Comparison of ENCODE assay signal across 14 mouse cellular contexts in the genomic region with DNA sequence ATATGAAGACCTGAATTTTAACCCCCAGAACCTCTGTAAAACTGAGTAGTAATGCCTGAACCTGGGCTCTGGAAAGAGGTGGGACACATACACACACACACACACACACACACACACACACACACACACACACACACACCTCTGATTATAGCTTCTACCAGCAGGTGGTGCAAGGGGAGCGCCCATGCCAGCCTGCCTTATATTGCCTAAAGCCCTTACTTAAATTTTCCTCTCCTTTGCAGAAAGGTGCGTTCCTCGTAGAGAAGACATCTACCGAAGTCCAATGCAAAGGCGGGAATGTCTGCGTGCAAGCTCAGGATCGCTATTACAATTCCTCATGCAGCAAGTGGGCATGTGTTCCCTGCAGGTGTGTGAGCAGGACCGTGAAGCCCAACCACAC. TPM values are rescaled to one million over a fixed set of nuclear protein-coding genes. Genes with fewer than 3 reads are reported as not detected.
A peak's percentile ranks its signal among the peaks of the same experiment; 100 is the strongest.
DNase-seq lines count a peak whose midpoint lies in the region; ATAC-seq and TF ChIP-seq lines count a peak whose summit lies in the region.
"Had no signal": no experiment of that assay in that cellular context is flagged by ENCODE, and none has a peak within 500 bp of the region (broad histone marks: within the 10 kb centered on the region; RNA-seq: fewer than 3 reads in every experiment).

No protein-coding gene starts in this region.

- H3K4me3 ChIP-seq in intestine, postnatal 0 days (ENCODE audit: low read depth, low read length) = no peak overlapping the region
- H3K4me3 ChIP-seq in intestine, embryonic 16.5 days (ENCODE audit: low read length) = no peak overlapping the region
- H3K4me3 ChIP-seq in spleen, adult 2 months (ENCODE audit: extremely low read depth, insufficient read depth, insufficient read length) = no peak overlapping the region
- H3K4me3 ChIP-seq in liver, embryonic 14.5 days (ENCODE audit: insufficient read depth in 1 of 2, low read depth in 2 of 2, low read length in 2 of 2) = no peak overlapping the region
- no peak overlapping the region for H3K4me3 ChIP-seq in hindbrain, embryonic 11.5 days (ENCODE audit: low read depth, low read length)
- H3K4me3 ChIP-seq: embryonic facial prominence, embryonic 12.5 days; forebrain, embryonic 15.5 days; heart, adult 2 months; myocyte had no signal

- no peaks in the 10 kb centered on the region for H3K4me1 ChIP-seq in intestine, postnatal 0 days (replicated peaks; ENCODE audit: control insufficient read depth, insufficient read depth, low read length)
- no peaks in the 10 kb centered on the region for H3K4me1 ChIP-seq in intestine, embryonic 16.5 days (ENCODE audit: control insufficient read depth, insufficient read depth, low read length)
- H3K4me1 ChIP-seq in spleen, adult 2 months (ENCODE audit: control insufficient read depth, insufficient read depth, insufficient read length) = no peaks in the 10 kb centered on the region
- H3K4me1 ChIP-seq in liver, embryonic 14.5 days (replicated peaks; ENCODE audit: control insufficient read depth in 2 of 2, insufficient read depth in 2 of 2, low read length in 1 of 2) = no peaks in the 10 kb centered on the region
- no peaks in the 10 kb centered on the region for H3K4me1 ChIP-seq in hindbrain, embryonic 11.5 days (replicated peaks; ENCODE audit: control insufficient read depth, insufficient read depth, low read length)
- H3K4me1 ChIP-seq: embryonic facial prominence, embryonic 12.5 days; forebrain, embryonic 15.5 days had no signal

- no peak overlapping the region for H3K27ac ChIP-seq in intestine, postnatal 0 days (ENCODE audit: low read depth, low read length)
- no peak overlapping the region for H3K27ac ChIP-seq in intestine, embryonic 16.5 days (ENCODE audit: low read length)
- no peak overlapping the region for H3K27ac ChIP-seq in spleen, adult 2 months (ENCODE audit: insufficient read depth, low read length)
- no peak overlapping the region for H3K27ac ChIP-seq in liver, embryonic 14.5 days
- H3K27ac ChIP-seq in hindbrain, embryonic 11.5 days (ENCODE audit: low read depth, low read length) = no peak overlapping the region
- H3K27ac ChIP-seq: embryonic facial prominence, embryonic 12.5 days; forebrain, embryonic 15.5 days; heart, adult 2 months had no signal

- TF ChIP-seq EP300 in liver, embryonic 14.5 days (IDR thresholded peaks at IDR 0.05; ENCODE audit: low read depth) = no peak

- no peak for TF ChIP-seq POLR2A in spleen, adult 2 months (IDR thresholded peaks at IDR 0.05; ENCODE audit: low read depth, low read length)

- H3K4me2 ChIP-seq in intestine, postnatal 0 days (replicated peaks; ENCODE audit: low read depth) = no peak overlapping the region
- no peak overlapping the region for H3K4me2 ChIP-seq in intestine, embryonic 16.5 days (ENCODE audit: low read depth, low read length)
- no peak overlapping the region for H3K4me2 ChIP-seq in liver, embryonic 14.5 days (ENCODE audit: low read depth)
- no peak overlapping the region for H3K4me2 ChIP-seq in hindbrain, embryonic 11.5 days (replicated peaks; ENCODE audit: low read depth, low read length)
- H3K4me2 ChIP-seq: embryonic facial prominence, embryonic 12.5 days; forebrain, embryonic 15.5 days had no signal

- H3K9ac ChIP-seq in intestine, postnatal 0 days (ENCODE audit: low read depth, low read length) = no peak overlapping the region
- H3K9ac ChIP-seq in intestine, embryonic 16.5 days (ENCODE audit: low read depth, low read length) = no peak overlapping the region
- no peak overlapping the region for H3K9ac ChIP-seq in liver, embryonic 14.5 days (replicated peaks)
- H3K9ac ChIP-seq in hindbrain, embryonic 11.5 days (ENCODE audit: low read depth, low read length) = no peak overlapping the region
- H3K9ac ChIP-seq: embryonic facial prominence, embryonic 12.5 days; forebrain, embryonic 15.5 days had no signal

- ATAC-seq in intestine, postnatal 0 days = no peak
- no peak for ATAC-seq in intestine, embryonic 16.5 days
- ATAC-seq in liver, embryonic 14.5 days (ENCODE audit: insufficient read depth) = no peak
- ATAC-seq in hindbrain, embryonic 11.5 days (ENCODE audit: low FRiP score) = no peak
- ATAC-seq: forebrain, embryonic 15.5 days had no signal

- no peaks in the 10 kb centered on the region for H3K9me3 ChIP-seq in intestine, postnatal 0 days (ENCODE audit: control insufficient read depth)
- H3K9me3 ChIP-seq in intestine, embryonic 16.5 days (ENCODE audit: control insufficient read depth, low read length) = no peaks in the 10 kb centered on the region
- H3K9me3 ChIP-seq in liver, embryonic 14.5 days (ENCODE audit: control insufficient read depth, low read length) = no peaks in the 10 kb centered on the region
- H3K9me3 ChIP-seq in hindbrain, embryonic 11.5 days (ENCODE audit: control insufficient read depth, low read length) = no peaks in the 10 kb centered on the region
- H3K9me3 ChIP-seq: embryonic facial prominence, embryonic 12.5 days; forebrain, embryonic 15.5 days had no signal

- DNase-seq in spleen, adult 2 months (ENCODE audit: low read depth in 1 of 2, low spot score in 2 of 2) = peak in 1 of 2 experiments; percentile 18
- no peak for DNase-seq in spleen, adult 12 weeks (ENCODE audit: low spot score)
- DNase-seq in liver, embryonic 14.5 days (ENCODE audit: low read depth in 3 of 3, low spot score in 3 of 3) = no peak
- peak; percentile 44 to 47 for DNase-seq in thymus, postnatal 36 days
- no peak for DNase-seq in ovary, adult 18-20 months (ENCODE audit: low spot score)
- DNase-seq in hindbrain, embryonic 11.5 days (ENCODE audit: low spot score) = no peak
- DNase-seq: cerebellum, adult 8-10 months; heart, adult 2 months; retina, postnatal 1 day had no signal

- H3K36me3 ChIP-seq in intestine, postnatal 0 days (ENCODE audit: control insufficient read depth, insufficient read depth) = no peaks in the 10 kb centered on the region
- H3K36me3 ChIP-seq in intestine, embryonic 16.5 days (ENCODE audit: control insufficient read depth, insufficient read depth, low read length) = no peaks in the 10 kb centered on the region
- no peaks in the 10 kb centered on the region for H3K36me3 ChIP-seq in spleen, adult 2 months (ENCODE audit: control insufficient read depth, insufficient read depth, low read length)
- no peaks in the 10 kb centered on the region for H3K36me3 ChIP-seq in liver, embryonic 14.5 days (replicated peaks; ENCODE audit: control insufficient read depth, insufficient read depth, low read depth)
- H3K36me3 ChIP-seq in hindbrain, embryonic 11.5 days (ENCODE audit: control insufficient read depth, insufficient read depth, low read length) = no peaks in the 10 kb centered on the region
- H3K36me3 ChIP-seq: embryonic facial prominence, embryonic 12.5 days; forebrain, embryonic 15.5 days had no signal

- peak; percentile 58 for TF ChIP-seq CTCF in intestine, postnatal 0 days (IDR thresholded peaks at IDR 0.05; ENCODE audit: low read depth)
- TF ChIP-seq CTCF in spleen, adult 2 months (IDR thresholded peaks at IDR 0.05; ENCODE audit: extremely low read depth, insufficient read depth, insufficient read length, insufficient replicate concordance) = peak; percentile 41; the same call in 1 of the 2 replicates
- TF ChIP-seq CTCF in liver, embryonic 14.5 days (IDR thresholded peaks at IDR 0.05; ENCODE audit: low read depth) = peak; percentile 59

- H3K27me3 ChIP-seq in intestine, postnatal 0 days (replicated peaks; ENCODE audit: control insufficient read depth, insufficient read depth, low read length) = no peaks in the 10 kb centered on the region
- no peaks in the 10 kb centered on the region for H3K27me3 ChIP-seq in intestine, embryonic 16.5 days (replicated peaks; ENCODE audit: control insufficient read depth, insufficient read depth, low read length)
- no peaks in the 10 kb centered on the region for H3K27me3 ChIP-seq in spleen, adult 2 months (ENCODE audit: control insufficient read depth, insufficient read depth, low read length)
- H3K27me3 ChIP-seq in liver, embryonic 14.5 days (ENCODE audit: control insufficient read depth, insufficient read depth, low read length) = no peaks in the 10 kb centered on the region
- no peaks in the 10 kb centered on the region for H3K27me3 ChIP-seq in hindbrain, embryonic 11.5 days (ENCODE audit: control insufficient read depth, insufficient read depth, low read length)
- H3K27me3 ChIP-seq: embryonic facial prominence, embryonic 12.5 days; forebrain, embryonic 15.5 days had no signal

- WGBS in intestine, postnatal 0 days = 72% methylated on average over 8 of the region's 8 CpGs
- WGBS in intestine, embryonic 16.5 days = 81% methylated on average over 8 of the region's 8 CpGs
- WGBS in spleen, adult 2 months = 76% methylated on average over 8 of the region's 8 CpGs
- WGBS in liver, embryonic 14.5 days (ENCODE audit: insufficient replicate concordance) = 68% methylated on average over 8 of the region's 8 CpGs
- 89% methylated on average over 8 of the region's 8 CpGs for WGBS in hindbrain, embryonic 11.5 days

RNA-seq across cellular contexts. Expression of gene Il12b, which starts 12.4 kb away (rescaled TPM):
- polyA plus RNA-seq in intestine, postnatal 0 days (2015; fragmentation: Nextera tagmentation; extraction: Ambion mirVana) = not detected in 2 replicates
- not detected in 2 replicates for polyA plus RNA-seq in intestine, embryonic 16.5 days (2015; fragmentation: Nextera tagmentation; extraction: Ambion mirVana)
- 0.59 and 0.70 TPM in 2 replicates for polyA plus RNA-seq in spleen, adult 2 months (2012; rRNA removed)
- polyA plus RNA-seq in liver, embryonic 14.5 days (2012; rRNA removed) = 0.01 TPM in 1 of 2 replicates, not detected in the other
- not detected in 2 replicates for polyA plus RNA-seq in liver, embryonic 14.5 days (2014; fragmentation: Nextera tagmentation; extraction: Ambion mirVana)
- not detected in 2 replicates for polyA plus RNA-seq in hindbrain, embryonic 11.5 days (2014; fragmentation: Nextera tagmentation; extraction: Ambion mirVana)
- polyA plus RNA-seq: embryonic facial prominence, embryonic 12.5 days; forebrain, embryonic 15.5 days; heart, adult 2 months; myocyte had no signal

RNA-seq across cellular contexts. Expression of gene Ublcp1, which starts 58.0 kb away (rescaled TPM):
- 43.4 and 43.7 TPM in 2 replicates for polyA plus RNA-seq in intestine, postnatal 0 days (2015; fragmentation: Nextera tagmentation; extraction: Ambion mirVana)
- 42.5 and 51.1 TPM in 2 replicates for polyA plus RNA-seq in intestine, embryonic 16.5 days (2015; fragmentation: Nextera tagmentation; extraction: Ambion mirVana)
- 10.7 and 11.4 TPM in 2 replicates for polyA plus RNA-seq in spleen, adult 2 months (2012; rRNA removed)
- 17.2 and 30.4 TPM in 2 replicates for polyA plus RNA-seq in liver, embryonic 14.5 days (2012; rRNA removed)
- 46.6 and 49.1 TPM in 2 replicates for polyA plus RNA-seq in liver, embryonic 14.5 days (2014; fragmentation: Nextera tagmentation; extraction: Ambion mirVana)
- 78.9 and 85.8 TPM in 2 replicates for polyA plus RNA-seq in hindbrain, embryonic 11.5 days (2014; fragmentation: Nextera tagmentation; extraction: Ambion mirVana)

Comparison
In these comparisons a context has a peak if more than half of its experiments do, and no peak if none do; other contexts are left out.
1. DNase-seq: peak in thymus, postnatal 36 days (2 of 2); none in spleen, adult 12 weeks (single experiment), liver, embryonic 14.5 days (0 of 3), ovary, adult 18-20 months (single experiment) and hindbrain, embryonic 11.5 days (single experiment).
2. Peak in every context shown above with its lines, with median percentiles within 50 percentile points of each other: CTCF ChIP-seq.